Mouse (Mus musculus): ENCODE results near the gene Clcnkb. TPM values are rescaled to one million over a fixed set of nuclear protein-coding genes. Genes with fewer than 3 reads are reported as not detected.

The Clcnkb gene
- polyA plus RNA-seq, 1 experiment from 2014 or later, result not detected

- no peak within 1 kb of the TSS for H3K27ac ChIP-seq
- peaks cover 21% of the 10 kb centered on the region for H3K27me3 ChIP-seq
- WGBS, result 58% methylated on average over 9 of the region's 9 CpGs
- H3K4me2 ChIP-seq, result no peak within 1 kb of the TSS
- no peaks in the 10 kb centered on the region for H3K9me3 ChIP-seq
- no peaks in the 10 kb centered on the region for H3K36me3 ChIP-seq
- no peak within 1 kb of the TSS for H3K9ac ChIP-seq
- H3K4me3 ChIP-seq, result no peak within 1 kb of the TSS
- ATAC-seq (ENCODE audit: low FRiP score), result no peak
- peaks cover 6% of the 10 kb centered on the region; the same call in 1 of the 2 replicates for H3K4me1 ChIP-seq (replicated peaks)
Observed at GRCm38 (mm10) chr4:141420192-141420829, 4.5 kb upstream of the Clcnkb start, which contains the start of gene Hspb7. Hspb7 (plus strand) TSS chr4:141420779.

GRCm38 (mm10) chr4:141419398-141420191, 3.8 kb upstream of the Clcnkb start:
- no peak for ATAC-seq (ENCODE audit: low FRiP score)
- H3K27me3 ChIP-seq, result peaks cover 17% of the 10 kb centered on the region; the same call in 1 of the 2 replicates
- 68% methylated on average over 27 of the region's 27 CpGs for WGBS

GRCm38 (mm10) chr4:141411430-141411992, 4.3 kb downstream of the Clcnkb start:
- ATAC-seq (ENCODE audit: low FRiP score), result no peak
- peaks cover 10% of the 10 kb centered on the region for H3K27me3 ChIP-seq
- H3K4me1 ChIP-seq (replicated peaks), result no peaks in the 10 kb centered on the region
- H3K4me2 ChIP-seq, result no peak overlapping the region
- H3K4me3 ChIP-seq, result no peak overlapping the region
- H3K9me3 ChIP-seq, result no peaks in the 10 kb centered on the region
- H3K27ac ChIP-seq, result no peak overlapping the region
- H3K36me3 ChIP-seq, result no peaks in the 10 kb centered on the region
- 23% methylated on average over 22 of the region's 22 CpGs for WGBS
- H3K9ac ChIP-seq, result no peak overlapping the region

More at GRCm38 (mm10) chr4:141419398-141420191, 3.8 kb upstream of the Clcnkb start:
- H3K9ac ChIP-seq, result no peak overlapping the region
- no peaks in the 10 kb centered on the region for H3K36me3 ChIP-seq
- H3K4me3 ChIP-seq, result no peak overlapping the region
- no peak overlapping the region for H3K4me2 ChIP-seq
- no peaks in the 10 kb centered on the region for H3K4me1 ChIP-seq (replicated peaks)
- H3K9me3 ChIP-seq, result no peaks in the 10 kb centered on the region
- no peak overlapping the region for H3K27ac ChIP-seq

- no peaks in the 10 kb centered on the region for H3K9me3 ChIP-seq
- H3K27ac ChIP-seq, result no peak overlapping the region
- 82% methylated on average over 3 of the region's 3 CpGs for WGBS
- no peak overlapping the region for H3K9ac ChIP-seq
- H3K36me3 ChIP-seq, result no peaks in the 10 kb centered on the region
- no peak overlapping the region for H3K4me3 ChIP-seq
- ATAC-seq (ENCODE audit: low FRiP score), result no peak
- H3K27me3 ChIP-seq, result peaks cover 26% of the 10 kb centered on the region
- H3K4me1 ChIP-seq (replicated peaks), result peaks cover 6% of the 10 kb centered on the region; the same call in 1 of the 2 replicates
- no peak overlapping the region for H3K4me2 ChIP-seq
Observed at GRCm38 (mm10) chr4:141408577-141408976, 7.2 kb downstream of the Clcnkb start.

GRCm38 (mm10) chr4:141406516-141407299, 9.1 kb downstream of the Clcnkb start:
- H3K27me3 ChIP-seq, result peaks cover 26% of the 10 kb centered on the region
- no peaks in the 10 kb centered on the region for H3K9me3 ChIP-seq
- H3K27ac ChIP-seq, result no peak overlapping the region
- H3K9ac ChIP-seq, result no peak overlapping the region
- peaks cover 6% of the 10 kb centered on the region; the same call in 1 of the 2 replicates for H3K4me1 ChIP-seq (replicated peaks)
- no peak overlapping the region for H3K4me2 ChIP-seq
- 51% methylated on average over 14 of the region's 14 CpGs for WGBS
- H3K36me3 ChIP-seq, result no peaks in the 10 kb centered on the region
- no peak overlapping the region for H3K4me3 ChIP-seq
- ATAC-seq (ENCODE audit: low FRiP score), result no peak

- no peak overlapping the region for H3K27ac ChIP-seq
- peaks cover 6% of the 10 kb centered on the region; the same call in 1 of the 2 replicates for H3K4me1 ChIP-seq (replicated peaks)
- 81% methylated on average over 3 of the region's 3 CpGs for WGBS
- no peak for ATAC-seq (ENCODE audit: low FRiP score)
- H3K4me2 ChIP-seq, result no peak overlapping the region
- H3K9me3 ChIP-seq, result no peaks in the 10 kb centered on the region
- H3K4me3 ChIP-seq, result no peak overlapping the region
- H3K36me3 ChIP-seq, result no peaks in the 10 kb centered on the region
- peak overlapping the region; percentile 8; the same call in 1 of the 2 replicates for H3K9ac ChIP-seq
- peaks cover 22% of the 10 kb centered on the region for H3K27me3 ChIP-seq
Observed at GRCm38 (mm10) chr4:141405314-141405622, 10.5 kb downstream of the Clcnkb start.

- Histone ChIP-seq H3K27me3 (peaks cover 22% of the 10 kb centered on the region), H3K36me3 (no peaks in the 10 kb centered on the region), H3K4me3 (0 out of 2 replicates have a peak overlapping the region, but pooled peaks have one; percentile 11), H3K9me3 (no peaks in the 10 kb centered on the region), H3K9ac (peak overlapping the region; percentile 65), H3K4me1 (replicated peaks) (peaks cover 6% of the 10 kb centered on the region; the same call in 1 of the 2 replicates), H3K27ac (no peak overlapping the region), H3K4me2 (peak overlapping the region; percentile 42)
- WGBS, result 16% methylated on average over 15 of the region's 15 CpGs
- ATAC-seq (ENCODE audit: low FRiP score), result peak; percentile 88
Observed at GRCm38 (mm10) chr4:141404518-141405313, 11.1 kb downstream of the Clcnkb start.

- peaks cover 33% of the 10 kb centered on the region for H3K27me3 ChIP-seq
- no peak overlapping the region for H3K27ac ChIP-seq
- H3K4me3 ChIP-seq, result no peak overlapping the region
- no peaks in the 10 kb centered on the region for H3K9me3 ChIP-seq
- WGBS, result 88% methylated on average over 15 of the region's 15 CpGs
- no peak for ATAC-seq (ENCODE audit: low FRiP score)
- no peaks in the 10 kb centered on the region for H3K36me3 ChIP-seq
- peaks cover 6% of the 10 kb centered on the region; the same call in 1 of the 2 replicates for H3K4me1 ChIP-seq (replicated peaks)
- no peak overlapping the region for H3K9ac ChIP-seq
- H3K4me2 ChIP-seq, result no peak overlapping the region
Observed at GRCm38 (mm10) chr4:141400171-141400570, 15.6 kb downstream of the Clcnkb start.

- WGBS, result 73% methylated on average over 12 of the region's 12 CpGs
Observed at GRCm38 (mm10) chr4:141398545-141398944, 17.3 kb downstream of the Clcnkb start, which contains the start of gene Clcnka. Clcnka (minus strand) TSS chr4:141398724.

GRCm38 (mm10) chr4:141397861-141398260, 18.0 kb downstream of the Clcnkb start:
- Histone ChIP-seq H3K9ac (no peak overlapping the region), H3K36me3 (no peaks in the 10 kb centered on the region), H3K4me1 (replicated peaks) (peaks cover 4% of the 10 kb centered on the region; the same call in 1 of the 2 replicates)

More at GRCm38 (mm10) chr4:141398545-141398944, 17.3 kb downstream of the Clcnkb start, which contains the start of gene Clcnka:
- Histone ChIP-seq H3K9me3 (no peaks in the 10 kb centered on the region), H3K4me3 (no peak within 1 kb of the TSS), H3K4me2 (no peak within 1 kb of the TSS), H3K4me1 (replicated peaks) (peaks cover 4% of the 10 kb centered on the region; the same call in 1 of the 2 replicates), H3K27me3 (peaks cover 32% of the 10 kb centered on the region), H3K9ac (no peak within 1 kb of the TSS), H3K27ac (no peak within 1 kb of the TSS), H3K36me3 (no peaks in the 10 kb centered on the region)
- ATAC-seq (ENCODE audit: low FRiP score), result no peak

GRCm38 (mm10) chr4:141394751-141395150, 21.1 kb downstream of the Clcnkb start:
- H3K27me3 ChIP-seq, result peaks cover 34% of the 10 kb centered on the region
- no peak overlapping the region for H3K4me2 ChIP-seq
- ATAC-seq (ENCODE audit: low FRiP score), result no peak
- no peaks in the 10 kb centered on the region for H3K9me3 ChIP-seq
- no peaks in the 10 kb centered on the region for H3K36me3 ChIP-seq
- no peak overlapping the region for H3K4me3 ChIP-seq
- WGBS, result 21% methylated on average over 16 of the region's 16 CpGs
- peaks cover 4% of the 10 kb centered on the region; the same call in 1 of the 2 replicates for H3K4me1 ChIP-seq (replicated peaks)
- H3K27ac ChIP-seq, result no peak overlapping the region
- H3K9ac ChIP-seq, result no peak overlapping the region

More at GRCm38 (mm10) chr4:141397861-141398260, 18.0 kb downstream of the Clcnkb start:
- H3K4me2 ChIP-seq, result no peak overlapping the region
- peaks cover 33% of the 10 kb centered on the region for H3K27me3 ChIP-seq
- H3K27ac ChIP-seq, result no peak overlapping the region
- 78% methylated on average over 12 of the region's 12 CpGs for WGBS
- no peaks in the 10 kb centered on the region for H3K9me3 ChIP-seq
- H3K4me3 ChIP-seq, result no peak overlapping the region
- no peak for ATAC-seq (ENCODE audit: low FRiP score)

All from hindbrain, embryonic 13.5 days (tissue).